Mouse (Mus musculus): ENCODE results near the gene Tbc1d10c.

The Tbc1d10c gene

GRCm38 (mm10) chr19:4191528-4192250, 605 bp upstream of the Tbc1d10c start, which contains the start of gene Ppp1ca:
Gene Ppp1ca, plus strand, starts transcription at chr19:4192065.
- DNase-seq (ENCODE audit: extremely low spot score) = peak; percentile 98

GRCm38 (mm10) chr19:4189051-4189620, 1.9 kb downstream of the Tbc1d10c start:
- no peak for DNase-seq (ENCODE audit: extremely low spot score)

- DNase-seq (ENCODE audit: extremely low spot score) = no peak
Observed at GRCm38 (mm10) chr19:4187303-4187702, 3.8 kb downstream of the Tbc1d10c start.

GRCm38 (mm10) chr19:4184976-4185975, 5.8 kb downstream of the Tbc1d10c start:
- DNase-seq (ENCODE audit: extremely low spot score) = no peak

- no peak for DNase-seq (ENCODE audit: extremely low spot score)
Observed at GRCm38 (mm10) chr19:4183689-4184088, 7.4 kb downstream of the Tbc1d10c start.

GRCm38 (mm10) chr19:4181892-4182291, 9.2 kb downstream of the Tbc1d10c start:
- DNase-seq (ENCODE audit: extremely low spot score) = no peak

- no peak for DNase-seq (ENCODE audit: extremely low spot score)
Observed at GRCm38 (mm10) chr19:4180411-4180810, 10.7 kb downstream of the Tbc1d10c start.

- DNase-seq (ENCODE audit: extremely low spot score) = no peak
Observed at GRCm38 (mm10) chr19:4175368-4175947, 15.6 kb downstream of the Tbc1d10c start, which contains the start of gene Carns1. Gene Carns1, minus strand, starts transcription at chr19:4175479.

GRCm38 (mm10) chr19:4172925-4173324, 18.2 kb downstream of the Tbc1d10c start:
- DNase-seq (ENCODE audit: extremely low spot score) = no peak

GRCm38 (mm10) chr19:4171393-4172290, 19.4 kb downstream of the Tbc1d10c start:
- DNase-seq (ENCODE audit: extremely low spot score) = no peak

- no peak for DNase-seq (ENCODE audit: extremely low spot score)
Observed at GRCm38 (mm10) chr19:4170723-4171392, 20.2 kb downstream of the Tbc1d10c start.

- DNase-seq (ENCODE audit: extremely low spot score) = no peak
Observed at GRCm38 (mm10) chr19:4169810-4170209, 21.3 kb downstream of the Tbc1d10c start.

- DNase-seq (ENCODE audit: extremely low spot score) = peak; percentile 99
Observed at GRCm38 (mm10) chr19:4169378-4169784, 21.7 kb downstream of the Tbc1d10c start.

GRCm38 (mm10) chr19:4166678-4167476, 24.2 kb downstream of the Tbc1d10c start:
- no peak for DNase-seq (ENCODE audit: extremely low spot score)

GRCm38 (mm10) chr19:4164721-4165120, 26.4 kb downstream of the Tbc1d10c start:
- DNase-seq (ENCODE audit: extremely low spot score) = no peak

GRCm38 (mm10) chr19:4164100-4164499, 27.0 kb downstream of the Tbc1d10c start:
- DNase-seq (ENCODE audit: extremely low spot score) = no peak

- no peak for DNase-seq (ENCODE audit: extremely low spot score)
Observed at GRCm38 (mm10) chr19:4163543-4163887, 27.6 kb downstream of the Tbc1d10c start.

GRCm38 (mm10) chr19:4162646-4163542, 28.2 kb downstream of the Tbc1d10c start, which contains the start of gene Rps6kb2:
Gene Rps6kb2, minus strand, starts transcription at chr19:4163354.
- peak; percentile 93 for DNase-seq (ENCODE audit: extremely low spot score)

Measured in embryo, embryonic 9.5 days (tissue).